Mouse (Mus musculus) embryonic facial prominence, embryonic 13.5 days (tissue): ENCODE data around the gene Cpox. TPM values are rescaled to one million over a fixed set of nuclear protein-coding genes. Genes with fewer than 3 reads are reported as not detected.

Experiments used
- ATAC-seq: fragments of 200-750 bp; cut with Nextera tagmentation; 2 replicates; pipeline ENCODE4 v1.8.0; 2017; ENCODE audit warnings: low read depth; ENCODE audit not compliant: insufficient number of reproducible peaks, insufficient read depth, low FRiP score, low TSS enrichment
- H3K27ac ChIP-seq: fragments of 300-500 bp; sonication (generic); 2 replicates; pipeline ENCODE4 v1.5.1; 2015; ENCODE audit warnings: moderate library complexity, mild to moderate bottlenecking, inconsistent platforms
- H3K27me3 ChIP-seq: fragments of 300-500 bp; sonication (generic); 2 replicates; pipeline ENCODE4 v1.6.1; 2015; ENCODE audit warnings: mild to moderate bottlenecking, inconsistent platforms
- H3K36me3 ChIP-seq: fragments of 300-500 bp; sonication (generic); 2 replicates; pipeline ENCODE4 v1.6.1; 2015; ENCODE audit warnings: mild to moderate bottlenecking, inconsistent platforms
- H3K4me1 ChIP-seq: fragments of 300-500 bp; sonication (generic); 2 replicates; pipeline ENCODE4 v1.6.1; 2015; ENCODE audit warnings: inconsistent platforms
- H3K4me2 ChIP-seq: fragments of 300-500 bp; sonication (generic); 2 replicates; pipeline ENCODE4 v1.6.1; 2015; ENCODE audit warnings: moderate library complexity, mild to moderate bottlenecking, inconsistent platforms
- H3K4me3 ChIP-seq: fragments of 300-500 bp; sonication (generic); 2 replicates; pipeline ENCODE4 v1.5.1; 2015; ENCODE audit warnings: mild to moderate bottlenecking, inconsistent platforms
- H3K9ac ChIP-seq: fragments of 300-500 bp; sonication (generic); 2 replicates; pipeline ENCODE4 v1.6.1; 2015; ENCODE audit warnings: mild to moderate bottlenecking, inconsistent platforms
- H3K9me3 ChIP-seq: fragments of 300-500 bp; sonication (generic); 2 replicates; pipeline ENCODE4 v1.6.1; 2016; ENCODE audit warnings: inconsistent platforms
- WGBS: fragments of 180-500 bp; shearing (Covaris S2); methylation state at CpG from one replicate; pipeline ENCODE4 v1.1.7; 2015; ENCODE audit warnings: mixed read lengths; 5-methylcytosine and 5-hydroxymethylcytosine counted together
- polyA plus RNA-seq: library from polyadenylated mRNA; unstranded; fragments of >200 nt; fragmentation: Nextera tagmentation; extraction: Ambion mirVana; gene quantifications from 2 replicates; pipeline ENCODE4 v1.2.1, GENCODE M21; 2015

Gene Cpox
- polyA plus RNA-seq = 21.0 and 28.3 TPM in 2 replicates

DNA sequence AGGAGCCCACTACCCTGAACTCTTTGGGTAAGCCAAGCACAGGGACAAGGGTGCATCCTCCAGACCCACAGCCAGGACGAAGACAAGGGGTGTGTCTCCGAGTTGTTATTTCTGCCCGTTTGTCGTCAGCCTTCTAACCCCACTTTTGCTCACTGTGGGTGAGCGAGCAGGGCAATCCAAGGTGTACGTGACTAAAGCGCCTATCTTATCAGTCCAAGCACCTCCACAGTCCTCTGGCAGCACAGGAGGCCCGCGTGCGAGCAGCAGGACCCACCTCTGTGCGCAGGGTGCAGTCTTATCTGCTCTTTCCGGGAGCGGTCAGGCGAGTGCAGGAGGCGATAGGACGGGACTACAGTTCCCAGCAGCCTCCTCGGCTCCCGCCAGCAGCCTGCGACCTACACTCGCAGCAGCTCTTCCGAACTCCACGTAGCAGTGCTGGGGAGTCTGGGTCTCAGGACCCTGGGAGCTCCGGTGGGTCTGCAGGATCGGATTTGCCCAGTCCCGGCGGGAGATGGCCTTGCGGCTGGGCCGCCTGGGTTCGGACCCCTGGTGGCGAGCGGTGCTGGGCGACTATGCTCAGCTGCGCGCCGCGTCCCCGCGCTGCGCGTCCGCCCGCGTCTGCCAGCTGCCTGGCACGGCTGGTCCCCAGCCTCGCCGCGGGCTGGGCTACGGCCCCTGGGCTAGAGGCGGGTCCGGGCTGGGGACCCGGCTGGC, at the start of gene Cpox:
TSS of gene Cpox (plus strand) at position 376 of the 714 bp plus-strand sequence.
- peaks cover 21% of the 10 kb centered on the region for H3K36me3 ChIP-seq
- peak within 1 kb of the TSS; percentile 94 for H3K4me3 ChIP-seq
- peak within 1 kb of the TSS; percentile 86 for H3K9ac ChIP-seq
- no peaks in the 10 kb centered on the region for H3K9me3 ChIP-seq
- H3K27ac ChIP-seq = peak within 1 kb of the TSS; percentile 81
- peak; percentile 95 for ATAC-seq
- no peaks in the 10 kb centered on the region for H3K27me3 ChIP-seq
- H3K4me1 ChIP-seq = peaks cover 13% of the 10 kb centered on the region
- peak within 1 kb of the TSS; percentile 80 for H3K4me2 ChIP-seq
- under 1% methylated on average over 51 of the region's 51 CpGs for WGBS

DNA sequence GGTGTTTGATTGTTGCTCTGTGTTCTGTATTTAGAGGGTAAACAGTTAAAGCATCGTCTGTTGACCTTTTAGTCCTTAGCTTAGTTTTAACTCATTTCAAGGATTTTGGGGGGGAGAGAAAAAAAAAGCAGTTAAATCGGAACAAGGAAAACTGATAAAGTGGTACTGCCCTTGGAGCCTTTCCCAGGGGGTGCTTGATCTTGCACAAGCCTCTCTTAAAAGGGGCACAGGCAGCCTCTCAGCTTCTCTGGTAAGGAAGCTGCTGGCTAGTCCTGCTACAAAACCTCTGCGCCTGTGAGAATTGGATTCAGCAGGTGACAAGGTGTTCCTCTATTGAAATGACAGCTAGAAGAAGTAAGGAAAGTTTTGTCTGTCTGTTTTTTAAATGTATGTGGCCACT, 47.7 kb upstream of the Cpox start:
- H3K9ac ChIP-seq = no peak overlapping the region
- ATAC-seq = no peak
- H3K9me3 ChIP-seq = no peaks in the 10 kb centered on the region
- H3K36me3 ChIP-seq = no peaks in the 10 kb centered on the region
- H3K27me3 ChIP-seq = no peaks in the 10 kb centered on the region
- no peaks in the 10 kb centered on the region for H3K4me1 ChIP-seq
- no peak overlapping the region for H3K4me3 ChIP-seq
- no peak overlapping the region for H3K27ac ChIP-seq
- no peak overlapping the region for H3K4me2 ChIP-seq
- 87% methylated on average over 3 of the region's 3 CpGs for WGBS

DNA sequence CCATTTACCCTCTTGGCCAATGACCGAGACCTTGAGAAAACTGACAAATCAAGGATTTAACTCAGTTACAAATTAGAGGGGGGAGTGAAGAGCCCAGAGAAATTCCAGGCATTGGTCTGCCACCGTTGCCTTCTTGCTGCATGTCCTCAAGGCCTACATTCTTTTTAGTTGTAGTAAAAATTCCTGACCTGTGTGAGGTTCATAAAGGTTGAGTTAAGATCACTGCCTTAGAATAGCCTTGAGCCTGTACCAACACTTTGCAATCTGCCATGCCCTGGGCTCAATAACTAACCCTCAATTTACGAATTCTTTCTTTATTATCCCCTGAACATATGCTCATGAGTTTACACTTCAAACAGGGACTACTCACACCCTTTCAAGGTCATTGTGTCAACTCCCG, 47.0 kb upstream of the Cpox start:
- no peaks in the 10 kb centered on the region for H3K36me3 ChIP-seq
- H3K9me3 ChIP-seq = no peaks in the 10 kb centered on the region
- H3K4me2 ChIP-seq = no peak overlapping the region
- H3K27ac ChIP-seq = no peak overlapping the region
- 70% methylated on average over 4 of the region's 4 CpGs for WGBS
- no peak for ATAC-seq
- no peaks in the 10 kb centered on the region for H3K27me3 ChIP-seq
- no peaks in the 10 kb centered on the region for H3K4me1 ChIP-seq
- no peak overlapping the region for H3K4me3 ChIP-seq
- H3K9ac ChIP-seq = no peak overlapping the region

DNA sequence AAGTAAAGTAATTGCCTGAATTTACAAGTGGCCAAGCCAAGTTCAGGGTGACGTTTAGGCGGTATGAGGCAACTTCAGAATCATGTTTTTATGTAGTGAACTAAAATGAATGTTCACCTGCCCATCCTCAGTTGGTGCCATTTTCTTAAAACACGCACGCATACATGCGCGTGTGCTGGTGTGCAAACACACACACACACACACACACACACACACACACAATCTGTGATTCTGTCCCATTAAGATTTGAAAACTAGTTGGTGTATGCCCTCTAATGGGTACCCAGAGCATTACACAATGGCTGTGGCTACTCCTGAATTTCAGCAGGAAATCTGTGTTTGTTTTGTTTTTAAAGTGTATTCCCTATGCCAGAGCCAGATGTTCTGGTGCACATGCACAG, 46.1 kb upstream of the Cpox start:
- H3K9ac ChIP-seq = no peak overlapping the region
- no peak overlapping the region for H3K27ac ChIP-seq
- H3K27me3 ChIP-seq = no peaks in the 10 kb centered on the region
- H3K4me2 ChIP-seq = no peak overlapping the region
- H3K4me3 ChIP-seq = no peak overlapping the region
- ATAC-seq = no peak
- H3K4me1 ChIP-seq = no peaks in the 10 kb centered on the region
- no peaks in the 10 kb centered on the region for H3K36me3 ChIP-seq
- no peaks in the 10 kb centered on the region for H3K9me3 ChIP-seq
- WGBS = 92% methylated on average over 6 of the region's 6 CpGs

- no peak for ATAC-seq
- Histone ChIP-seq H3K27me3 (no peaks in the 10 kb centered on the region), H3K4me2 (no peak overlapping the region), H3K27ac (no peak overlapping the region), H3K9ac (no peak overlapping the region), H3K9me3 (no peaks in the 10 kb centered on the region), H3K4me1 (no peaks in the 10 kb centered on the region), H3K36me3 (no peaks in the 10 kb centered on the region), H3K4me3 (no peak overlapping the region)
- WGBS = 83% methylated on average over 4 of the region's 4 CpGs
These were observed 42.3 kb upstream of the Cpox start for GRCm38 (mm10) chr16:58627597-58628335.

DNA sequence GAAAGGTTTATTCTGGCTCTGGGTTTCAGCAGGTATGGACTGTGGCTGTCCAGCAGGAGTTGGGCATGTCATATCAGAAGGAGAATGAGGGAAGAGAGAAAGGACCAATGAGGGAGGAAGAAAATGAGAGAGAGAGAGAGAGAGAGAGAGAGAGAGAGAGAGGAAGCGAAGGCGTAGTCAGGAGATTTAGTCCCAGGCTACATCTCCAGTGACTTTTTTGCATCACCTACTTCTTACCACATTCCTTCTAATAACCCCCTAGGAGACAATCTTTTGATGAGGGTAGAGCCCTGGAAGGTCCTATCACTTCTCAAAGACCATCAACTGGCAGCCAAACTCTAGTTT, 41.8 kb upstream of the Cpox start:
- Histone ChIP-seq H3K27me3 (no peaks in the 10 kb centered on the region), H3K4me1 (no peaks in the 10 kb centered on the region), H3K4me3 (no peak overlapping the region), H3K9me3 (no peaks in the 10 kb centered on the region), H3K4me2 (no peak overlapping the region), H3K9ac (no peak overlapping the region), H3K27ac (no peak overlapping the region), H3K36me3 (no peaks in the 10 kb centered on the region)
- no peak for ATAC-seq
- 88% methylated on average over 2 of the region's 2 CpGs for WGBS

GRCm38 (mm10) chr16:58628968-58629367, 41.1 kb upstream of the Cpox start:
- ATAC-seq = no peak
- no peak overlapping the region for H3K27ac ChIP-seq
- no peak overlapping the region for H3K4me2 ChIP-seq
- no peaks in the 10 kb centered on the region for H3K36me3 ChIP-seq
- no peaks in the 10 kb centered on the region for H3K9me3 ChIP-seq
- no peak overlapping the region for H3K9ac ChIP-seq
- no peaks in the 10 kb centered on the region for H3K27me3 ChIP-seq
- H3K4me3 ChIP-seq = no peak overlapping the region
- 88% methylated on average over 5 of the region's 5 CpGs for WGBS
- H3K4me1 ChIP-seq = no peaks in the 10 kb centered on the region

GRCm38 (mm10) chr16:58629736-58630135, 40.4 kb upstream of the Cpox start:
- no peak overlapping the region for H3K27ac ChIP-seq
- no peaks in the 10 kb centered on the region for H3K9me3 ChIP-seq
- ATAC-seq = no peak
- no peak overlapping the region for H3K9ac ChIP-seq
- H3K4me1 ChIP-seq = no peaks in the 10 kb centered on the region
- no peaks in the 10 kb centered on the region for H3K36me3 ChIP-seq
- H3K27me3 ChIP-seq = no peaks in the 10 kb centered on the region
- WGBS = 64% methylated on average over 2 of the region's 2 CpGs
- no peak overlapping the region for H3K4me2 ChIP-seq
- no peak overlapping the region for H3K4me3 ChIP-seq

GRCm38 (mm10) chr16:58635866-58636265, 34.2 kb upstream of the Cpox start:
- 58% methylated on average over 2 of the region's 2 CpGs for WGBS
- no peak overlapping the region for H3K4me3 ChIP-seq
- H3K9me3 ChIP-seq = no peaks in the 10 kb centered on the region
- no peaks in the 10 kb centered on the region for H3K36me3 ChIP-seq
- H3K27ac ChIP-seq = no peak overlapping the region
- no peak overlapping the region for H3K4me2 ChIP-seq
- ATAC-seq = no peak
- no peaks in the 10 kb centered on the region; the same call in 1 of the 2 replicates for H3K4me1 ChIP-seq
- H3K27me3 ChIP-seq = no peaks in the 10 kb centered on the region
- H3K9ac ChIP-seq = no peak overlapping the region

GRCm38 (mm10) chr16:58637448-58637847, 32.6 kb upstream of the Cpox start:
- H3K4me1 ChIP-seq = no peaks in the 10 kb centered on the region; the same call in 1 of the 2 replicates
- 80% methylated on average over 4 of the region's 4 CpGs for WGBS

GRCm38 (mm10) chr16:58638016-58638415, 32.1 kb upstream of the Cpox start:
- Histone ChIP-seq H3K4me3 (no peak overlapping the region), H3K4me1 (no peaks in the 10 kb centered on the region; the same call in 1 of the 2 replicates), H3K9me3 (no peaks in the 10 kb centered on the region), H3K27me3 (no peaks in the 10 kb centered on the region), H3K4me2 (no peak overlapping the region), H3K9ac (no peak overlapping the region), H3K27ac (no peak overlapping the region), H3K36me3 (no peaks in the 10 kb centered on the region)
- WGBS = 65% methylated on average over 7 of the region's 7 CpGs
- ATAC-seq = no peak

More at GRCm38 (mm10) chr16:58637448-58637847, 32.6 kb upstream of the Cpox start:
- H3K27ac ChIP-seq = no peak overlapping the region
- H3K9me3 ChIP-seq = no peaks in the 10 kb centered on the region
- no peaks in the 10 kb centered on the region for H3K36me3 ChIP-seq
- no peak overlapping the region for H3K4me3 ChIP-seq
- no peak for ATAC-seq
- no peak overlapping the region for H3K4me2 ChIP-seq
- H3K27me3 ChIP-seq = no peaks in the 10 kb centered on the region
- no peak overlapping the region for H3K9ac ChIP-seq

GRCm38 (mm10) chr16:58638689-58639175, 31.4 kb upstream of the Cpox start, which contains the start of gene E330017A01Rik:
E330017A01Rik (minus strand) TSS chr16:58638739.
- no peaks in the 10 kb centered on the region; the same call in 1 of the 2 replicates for H3K4me1 ChIP-seq
- no peak within 1 kb of the TSS for H3K4me3 ChIP-seq
- no peak within 1 kb of the TSS for H3K27ac ChIP-seq
- no peaks in the 10 kb centered on the region for H3K36me3 ChIP-seq
- ATAC-seq = no peak
- H3K9me3 ChIP-seq = no peaks in the 10 kb centered on the region
- no peak within 1 kb of the TSS for H3K4me2 ChIP-seq
- H3K9ac ChIP-seq = no peak within 1 kb of the TSS
- H3K27me3 ChIP-seq = no peaks in the 10 kb centered on the region
- 88% methylated on average over 3 of the region's 3 CpGs for WGBS
